Comparison of ENCODE assay signal across 10 mouse cellular contexts in the genomic region with DNA sequence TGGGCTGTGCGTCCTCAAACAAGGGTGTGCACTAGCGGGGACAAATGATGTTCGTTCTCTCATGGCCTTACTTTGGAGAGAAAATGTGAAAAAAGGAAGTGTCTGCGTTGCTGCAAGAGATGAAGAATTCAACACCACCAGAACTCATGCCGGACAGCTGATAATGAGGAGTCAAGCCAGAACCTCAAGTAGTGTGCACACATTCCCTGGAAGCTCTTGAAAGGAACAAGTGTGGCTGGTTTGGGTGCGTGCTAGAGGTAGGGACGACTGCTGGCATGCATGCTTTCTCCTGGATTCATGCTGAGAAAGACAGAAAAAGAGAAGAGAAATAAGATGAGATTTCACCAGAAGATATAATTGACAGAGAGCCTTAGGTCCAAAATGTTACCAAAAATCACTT.
"Had no signal": no experiment of that assay in that cellular context is flagged by ENCODE, and none has a peak within 500 bp of the region (broad histone marks: within the 10 kb centered on the region; RNA-seq: fewer than 3 reads in every experiment).

No protein-coding gene starts in this region.

- H3K9me3 ChIP-seq: kidney, embryonic 15.5 days; limb, embryonic 13.5 days; midbrain, embryonic 10.5 days; neural tube, embryonic 15.5 days had no signal

- H3K27ac ChIP-seq: kidney, embryonic 15.5 days; limb, embryonic 13.5 days; liver, embryonic 14.5 days; midbrain, embryonic 10.5 days; neural tube, embryonic 15.5 days; stomach, postnatal 0 days had no signal

- DNase-seq: left cerebral cortex, postnatal 4 days; midbrain, embryonic 14.5 days; thymus, postnatal 4 days had no signal

- H3K9ac ChIP-seq: kidney, embryonic 15.5 days; limb, embryonic 13.5 days; liver, embryonic 14.5 days; neural tube, embryonic 15.5 days had no signal

- H3K4me2 ChIP-seq: kidney, embryonic 15.5 days; limb, embryonic 13.5 days; neural tube, embryonic 15.5 days had no signal

- H3K4me1 ChIP-seq: kidney, embryonic 15.5 days; neural tube, embryonic 15.5 days had no signal

- H3K27me3 ChIP-seq: kidney, embryonic 15.5 days; limb, embryonic 13.5 days; neural tube, embryonic 15.5 days had no signal

- H3K4me3 ChIP-seq: kidney, embryonic 15.5 days; limb, embryonic 13.5 days; midbrain, embryonic 10.5 days; myocyte; neural tube, embryonic 15.5 days had no signal

- H3K36me3 ChIP-seq: kidney, embryonic 15.5 days; limb, embryonic 13.5 days; midbrain, embryonic 10.5 days; neural tube, embryonic 15.5 days had no signal
